Mouse (Mus musculus) embryonic stem cell, embryonic (primary cell): Measurements from ENCODE around the gene Lrp5.

Source experiments
- CTCF ChIA-PET, 4 experiments: fragments of 300-600 bp in 2 of 4; fragments of 350-600 bp in 2 of 4; sonication (Branson Sonifier 250); formaldehyde crosslinking; loops; one replicate each; lab custom pipeline; 2022; ENCODE audit warnings: inconsistent platforms in 2 of 4; lab: Charles Lee
- POLR2A ChIA-PET, 4 experiments: fragments of 300-600 bp in 2 of 4; fragments of 350-600 bp in 2 of 4; sonication (Branson Sonifier 250); formaldehyde crosslinking; loops; one replicate each; lab custom pipeline; 2022; ENCODE audit warnings: antibody characterized with exemption in 4 of 4, inconsistent platforms in 1 of 4; lab: Charles Lee

Lrp5 gene

GRCm38 (mm10) chr19:3625111-3625510, 61.3 kb downstream of the Lrp5 start:
- CTCF ChIA-PET, result interaction anchor here (0.6 to 3.7 kb wide), 21 partner anchors 9 to 333 kb away, joined by 3 to 114 read pairs (median 3); partner anchors contain the start of gene 1810055G02Rik (in 1 of the 4)
- POLR2A ChIA-PET, result interaction anchor here (0.7 to 7.7 kb wide), 13 partner anchors 9 to 239 kb away, joined by 3 to 35 read pairs (median 3); partner anchors contain the start of genes 1810055G02Rik (in 1 of the 4) and Ppp6r3 (in 1 of the 4)

- ChIA-PET CTCF (interaction anchor here (0.5 to 3.7 kb wide), 58 partner anchors 9 to 332 kb away, joined by 3 to 114 read pairs (median 4); partner anchors contain the start of gene 1810055G02Rik (in 2 of the 4)), POLR2A (interaction anchor here in 3 of 4 experiments (0.7 to 7.7 kb wide), 17 partner anchors 8 to 98 kb away, joined by 3 to 35 read pairs (median 4); partner anchors contain the start of genes 1810055G02Rik (in 1 of the 3) and Ppp6r3 (in 1 of the 3))
Observed at GRCm38 (mm10) chr19:3623824-3624223, 62.5 kb downstream of the Lrp5 start.

- ChIA-PET CTCF (interaction anchor here (0.5 to 3.8 kb wide), 58 partner anchors 9 to 1429 kb away, joined by 3 to 114 read pairs (median 4); partner anchors contain the start of gene 1810055G02Rik (in 2 of the 4)), POLR2A (interaction anchor here in 3 of 4 experiments (0.5 to 7.7 kb wide), 17 partner anchors 8 to 99 kb away, joined by 3 to 35 read pairs (median 4); partner anchors contain the start of genes 1810055G02Rik (in 1 of the 3) and Ppp6r3 (in 1 of the 3))
Observed at GRCm38 (mm10) chr19:3623294-3623693, 63.1 kb downstream of the Lrp5 start.

- ChIA-PET CTCF (interaction anchor here in 3 of 4 experiments (1.4 to 3.8 kb wide), 5 partner anchors 98 to 103 kb away, joined by 4 to 23 read pairs (median 12); no protein-coding TSS in a partner anchor), POLR2A (interaction anchor here in 2 of 4 experiments (1.0 to 7.7 kb wide), 2 partner anchors 33 to 98 kb away, joined by 5 to 35 read pairs; no protein-coding TSS in a partner anchor)
Observed at GRCm38 (mm10) chr19:3620871-3621270, 65.5 kb downstream of the Lrp5 start.

GRCm38 (mm10) chr19:3619359-3619758, 67.0 kb downstream of the Lrp5 start:
- ChIA-PET CTCF (interaction anchor here (0.6 to 3.8 kb wide), 12 partner anchors 9 to 105 kb away, joined by 3 to 23 read pairs (median 4); no protein-coding TSS in a partner anchor), POLR2A (interaction anchor here in 2 of 4 experiments (0.6 to 7.7 kb wide), 6 partner anchors 10 to 100 kb away, joined by 3 to 35 read pairs (median 4); partner anchors contain the start of gene 1810055G02Rik (in 2 of the 2))

GRCm38 (mm10) chr19:3613991-3614390, 72.4 kb downstream of the Lrp5 start:
- ChIA-PET CTCF (interaction anchor here in 1 of 4 experiments (1.6 to 2.8 kb wide), 2 partner anchors 10 to 28 kb away, joined by 3 to 10 read pairs; no protein-coding TSS in a partner anchor), POLR2A (interaction anchor here in 1 of 4 experiments (2.1 kb wide), 1 partner anchor 10 kb away, joined by 9 read pairs; no protein-coding TSS in a partner anchor)

- ChIA-PET POLR2A (interaction anchor here in 2 of 4 experiments (0.6 kb wide), 2 partner anchors 10 to 197 kb away, joined by 3 read pairs; no protein-coding TSS in a partner anchor), CTCF (interaction anchor here in 1 of 4 experiments (2.8 kb wide), 1 partner anchor 11 kb away, joined by 10 read pairs; no protein-coding TSS in a partner anchor)
Observed at GRCm38 (mm10) chr19:3612534-3613273, 73.7 kb downstream of the Lrp5 start.

- POLR2A ChIA-PET, result no interaction called here
- CTCF ChIA-PET, result interaction anchor here in 1 of 4 experiments (1.1 kb wide), 1 partner anchor 14 kb away, joined by 3 read pairs; no protein-coding TSS in a partner anchor
Observed at GRCm38 (mm10) chr19:3611730-3612129, 74.6 kb downstream of the Lrp5 start.

GRCm38 (mm10) chr19:3610886-3611285, 75.5 kb downstream of the Lrp5 start:
- CTCF ChIA-PET, result interaction anchor here in 1 of 4 experiments (1.1 to 1.4 kb wide), 2 partner anchors 13 to 15 kb away, joined by 3 to 5 read pairs; no protein-coding TSS in a partner anchor
- POLR2A ChIA-PET, result interaction anchor here in 2 of 4 experiments (0.7 to 1.1 kb wide), 2 partner anchors 18 to 163 kb away, joined by 3 to 4 read pairs; no protein-coding TSS in a partner anchor

- CTCF ChIA-PET, result interaction anchor here in 1 of 4 experiments (1.4 kb wide), 1 partner anchor 14 kb away, joined by 5 read pairs; no protein-coding TSS in a partner anchor
Observed at GRCm38 (mm10) chr19:3609826-3610225, 76.5 kb downstream of the Lrp5 start.

GRCm38 (mm10) chr19:3594316-3594715, 92.0 kb downstream of the Lrp5 start:
- POLR2A ChIA-PET, result interaction anchor here in 2 of 4 experiments (0.6 to 65.2 kb wide), 4 partner anchors 18 to 170 kb away, joined by 3 to 1508 read pairs (median 4); no protein-coding TSS in a partner anchor
- CTCF ChIA-PET, result interaction anchor here in 1 of 4 experiments (0.5 kb wide), 1 partner anchor 839 kb away, joined by 4 read pairs; no protein-coding TSS in a partner anchor

More at GRCm38 (mm10) chr19:3609826-3610225, 76.5 kb downstream of the Lrp5 start:
- POLR2A ChIA-PET, result interaction anchor here in 1 of 4 experiments (0.5 kb wide), 1 partner anchor 12 kb away, joined by 3 read pairs; no protein-coding TSS in a partner anchor

- POLR2A ChIA-PET, result interaction anchor here in 2 of 4 experiments (0.7 to 65.2 kb wide), 10 partner anchors 10 to 125 kb away, joined by 3 to 1508 read pairs (median 4); partner anchors contain the start of gene 1810055G02Rik (in 1 of the 2)
- CTCF ChIA-PET, result interaction anchor here in 1 of 4 experiments (0.6 kb wide), 1 partner anchor 220 kb away, joined by 3 read pairs; no protein-coding TSS in a partner anchor
Observed at GRCm38 (mm10) chr19:3593379-3594055, 92.8 kb downstream of the Lrp5 start.

GRCm38 (mm10) chr19:3589968-3590367, 96.4 kb downstream of the Lrp5 start:
- ChIA-PET POLR2A (interaction anchor here in 2 of 4 experiments (0.6 to 65.2 kb wide), 6 partner anchors 9 to 55 kb away, joined by 3 to 1508 read pairs (median 8); partner anchors contain the start of gene Ppp6r3 (in 2 of the 2)), CTCF (interaction anchor here in 3 of 4 experiments (0.6 to 2.1 kb wide), 8 partner anchors 8 to 374 kb away, joined by 3 to 8 read pairs (median 4); partner anchors contain the start of gene Ppp6r3 (in 1 of the 3))

- CTCF ChIA-PET, result interaction anchor here (0.6 to 2.1 kb wide), 9 partner anchors 8 to 375 kb away, joined by 3 to 8 read pairs (median 4); partner anchors contain the start of gene Ppp6r3 (in 2 of the 4)
- POLR2A ChIA-PET, result interaction anchor here in 2 of 4 experiments (0.9 to 65.2 kb wide), 8 partner anchors 8 to 130 kb away, joined by 3 to 1508 read pairs (median 4); partner anchors contain the start of gene Ppp6r3 (in 2 of the 2)
Observed at GRCm38 (mm10) chr19:3589547-3589946, 96.8 kb downstream of the Lrp5 start.

GRCm38 (mm10) chr19:3587729-3588128, 98.6 kb downstream of the Lrp5 start:
- ChIA-PET CTCF (interaction anchor here (0.6 to 1.5 kb wide), 7 partner anchors 10 to 265 kb away, joined by 3 to 4 read pairs (median 3); no protein-coding TSS in a partner anchor), POLR2A (interaction anchor here in 2 of 4 experiments (1.1 to 65.2 kb wide), 4 partner anchors 11 to 136 kb away, joined by 3 to 1508 read pairs (median 53); partner anchors contain the start of gene Ppp6r3 (in 2 of the 2))

GRCm38 (mm10) chr19:3586540-3586939, 99.8 kb downstream of the Lrp5 start:
- CTCF ChIA-PET, result interaction anchor here (0.5 to 2.3 kb wide), 30 partner anchors 9 to 413 kb away, joined by 3 to 28 read pairs (median 4); partner anchors contain the start of genes Ppp6r3 (in 2 of the 4), 1810055G02Rik (in 1 of the 4), Gal (in 1 of the 4) and Gm49405 (in 1 of the 4)
- POLR2A ChIA-PET, result interaction anchor here (0.7 to 65.2 kb wide), 28 partner anchors 9 to 262 kb away, joined by 3 to 1508 read pairs (median 4); partner anchors contain the start of genes Ppp6r3 (in 2 of the 4) and 1810055G02Rik (in 1 of the 4)
